Mouse (Mus musculus) gastrocnemius, adult 18-20 months (tissue): ENCODE data around the gene Socs7. TPM values are rescaled to one million over a fixed set of nuclear protein-coding genes. Genes with fewer than 3 reads are reported as not detected.
A peak's percentile ranks its signal among the peaks of the same experiment; 100 is the strongest.

Experiments
- DNase-seq: peaks from one replicate; pipeline ENCODE4 v3.0.0; 2021; ENCODE audit warnings: low spot score
- total RNA-seq, 2 experiments: library from RNA; stranded (reverse); gene quantifications; 2 replicates each; pipeline ENCODE4 v1.2.3; 2021

The Socs7 gene
- total RNA-seq, 2 experiments from 2014 or later = 43.0 to 43.5 TPM

- DNase-seq = peak; percentile 39
These were observed 53.6 kb downstream of the Socs7 start for GRCm38 (mm10) chr11:97415712-97416636.

DNA sequence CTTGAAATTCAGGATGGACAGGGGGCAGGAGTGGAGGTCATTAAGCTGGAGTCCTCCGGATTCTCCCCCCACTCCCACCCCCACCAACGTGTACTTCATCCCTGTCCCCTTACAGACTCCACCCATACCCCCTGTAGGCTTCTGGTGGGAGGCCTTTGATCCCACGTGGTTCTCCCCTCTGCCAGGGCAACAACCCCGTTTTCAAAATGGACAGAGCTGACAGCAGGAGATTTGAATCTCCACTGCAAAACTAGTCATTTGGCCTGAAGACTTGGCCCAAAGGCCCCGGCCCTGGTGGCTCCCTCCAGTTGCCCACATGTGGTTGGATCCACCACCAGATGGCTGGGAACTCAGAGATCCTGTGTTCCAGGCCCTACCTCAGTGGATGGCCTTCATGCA, 54.3 kb downstream of the Socs7 start:
- DNase-seq = no peak

GRCm38 (mm10) chr11:97418834-97419539, 56.6 kb downstream of the Socs7 start:
- no peak for DNase-seq

- no peak for DNase-seq
These were observed 57.2 kb downstream of the Socs7 start for GRCm38 (mm10) chr11:97419540-97419900.

DNA sequence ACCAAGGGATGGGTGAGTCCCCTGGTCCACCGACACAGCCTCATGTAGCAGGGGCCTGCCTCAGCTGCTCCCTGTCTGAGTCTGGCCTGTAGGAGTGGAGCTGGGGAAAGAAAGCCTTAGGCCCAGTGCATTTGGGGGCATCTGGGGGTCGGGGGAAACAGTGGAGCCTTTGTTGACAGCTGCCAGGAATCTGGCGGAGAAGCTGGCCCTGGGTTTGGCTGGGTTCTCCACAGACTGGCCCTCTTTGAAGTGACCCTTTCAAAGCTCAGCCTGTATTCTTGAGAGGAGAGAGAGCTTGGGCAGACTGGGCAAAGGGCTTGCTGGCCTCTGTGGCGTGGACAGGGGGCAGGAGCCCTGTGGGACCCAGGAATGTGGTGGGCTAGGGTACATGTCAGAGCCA, 60.2 kb downstream of the Socs7 start:
- DNase-seq = no peak

- no peak for DNase-seq
These were observed 61.8 kb downstream of the Socs7 start for GRCm38 (mm10) chr11:97424092-97424692.

DNA sequence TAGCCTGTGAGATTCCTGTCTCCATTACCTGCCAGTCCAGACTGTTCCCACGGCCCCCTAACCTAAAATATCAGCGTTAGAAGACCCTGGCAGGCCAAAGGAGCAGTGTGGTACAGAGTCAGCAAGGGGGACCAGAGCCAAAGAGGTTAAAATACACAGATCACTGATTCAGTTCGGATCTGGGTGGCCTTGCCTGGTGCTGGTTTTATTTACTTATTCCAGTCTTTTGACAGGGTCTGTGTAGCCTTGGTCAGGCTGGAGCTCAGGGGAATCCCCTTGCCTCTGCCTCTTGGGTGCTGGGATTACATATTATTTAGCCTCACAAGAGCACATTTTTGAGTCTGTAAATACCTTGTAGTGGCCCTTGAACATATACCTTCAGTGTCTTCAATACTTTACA, 62.5 kb downstream of the Socs7 start:
- DNase-seq = no peak

DNA sequence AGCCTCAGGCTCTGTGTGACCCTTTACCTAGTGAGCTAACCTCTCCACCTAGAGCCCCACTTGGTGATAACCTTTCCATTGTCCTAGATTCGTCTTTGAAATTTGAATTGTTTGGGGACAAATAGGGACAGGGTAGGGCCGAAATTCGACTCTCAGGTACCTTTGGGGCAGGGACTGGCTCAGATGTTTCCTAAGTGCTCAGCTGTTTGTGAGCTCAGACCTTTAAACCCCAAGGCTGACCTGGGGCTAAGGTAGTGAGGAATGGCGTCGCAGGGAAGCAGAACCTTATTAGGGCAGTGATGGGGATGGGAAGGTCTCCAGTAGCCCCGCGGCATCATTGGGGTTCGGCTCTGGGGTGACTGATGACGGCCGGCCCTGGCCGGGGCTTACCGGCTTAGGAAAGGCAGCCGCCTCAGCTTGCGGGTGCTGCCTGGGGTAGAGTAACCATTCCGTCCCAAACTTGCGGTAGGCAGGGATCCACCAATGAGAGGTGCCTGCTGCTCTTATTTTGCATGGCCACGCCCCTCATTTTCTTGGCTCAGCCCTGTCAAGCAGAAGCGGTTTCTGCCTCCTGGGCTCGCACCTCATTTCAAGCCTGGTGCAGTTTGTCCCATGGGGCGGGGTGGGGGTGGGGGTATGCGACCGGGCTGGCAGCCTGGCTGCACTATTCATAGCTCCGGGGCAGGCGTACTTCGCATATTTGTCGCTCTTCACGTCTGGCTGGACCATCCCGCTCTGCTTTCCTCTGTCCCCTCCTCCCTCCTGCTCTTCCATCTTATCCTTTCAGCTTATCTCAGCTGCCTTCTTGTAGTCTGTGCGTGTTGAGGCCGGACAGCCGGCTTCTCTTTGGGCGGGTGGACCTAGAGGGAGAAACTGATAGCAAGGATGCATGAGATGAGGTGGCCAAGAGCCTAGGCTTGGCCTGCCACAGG, 65.7 kb downstream of the Socs7 start:
- DNase-seq = peak; percentile 87

- DNase-seq = no peak
These were observed 66.4 kb downstream of the Socs7 start for GRCm38 (mm10) chr11:97428726-97429077.

DNA sequence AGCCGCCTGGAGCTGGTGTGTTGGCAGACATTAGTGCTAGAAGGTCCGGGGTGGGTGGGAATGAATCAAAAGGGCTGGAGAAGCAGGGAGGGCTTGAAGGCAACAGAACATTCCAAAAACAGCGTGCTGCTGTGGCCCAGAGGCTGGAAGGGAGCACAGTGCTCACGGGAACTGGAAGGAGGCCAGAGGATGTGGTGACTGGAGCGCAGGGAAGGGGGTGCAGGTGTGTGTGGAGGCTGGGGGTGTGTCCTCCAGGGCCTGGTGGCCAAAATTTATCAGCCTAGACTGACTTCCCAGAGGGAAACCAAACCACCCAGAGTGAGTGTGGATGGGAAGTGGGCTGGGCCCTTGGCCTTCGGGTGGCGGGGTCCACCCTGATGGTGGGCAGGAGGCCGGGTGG, 67.3 kb downstream of the Socs7 start:
- no peak for DNase-seq

- DNase-seq = peak; percentile 64
These were observed 69.7 kb downstream of the Socs7 start for GRCm38 (mm10) chr11:97432015-97432414.

DNA sequence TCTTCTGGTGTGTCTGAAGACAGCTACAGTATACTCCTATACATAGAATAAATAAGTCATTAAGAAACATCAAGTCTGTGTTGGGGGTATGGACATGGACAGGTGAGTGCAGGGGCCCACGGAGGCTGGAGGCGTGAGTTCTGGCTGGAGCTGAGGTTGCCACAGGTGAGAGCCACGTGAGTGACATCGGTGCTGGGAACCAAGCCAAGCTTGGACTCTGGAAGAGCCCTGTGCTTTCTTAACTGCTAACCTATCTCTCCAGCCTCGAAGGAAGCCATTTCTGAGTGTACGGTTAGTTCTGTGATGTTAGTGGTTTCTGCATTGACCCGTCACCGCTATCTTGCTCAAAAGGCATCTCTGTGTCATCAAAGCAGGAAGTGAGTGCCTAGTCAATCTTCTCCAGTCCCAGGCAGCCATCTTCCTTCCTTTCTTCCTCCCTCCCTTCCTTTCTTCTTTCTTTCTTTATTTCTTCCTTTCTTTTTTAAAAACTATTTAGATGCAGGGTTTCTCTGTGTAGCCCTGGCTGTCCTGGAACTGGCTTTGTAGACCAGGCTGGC, 70.7 kb downstream of the Socs7 start:
- DNase-seq = no peak

- no peak for DNase-seq
These were observed 71.8 kb downstream of the Socs7 start for GRCm38 (mm10) chr11:97434121-97434520.

GRCm38 (mm10) chr11:97434704-97435454, 72.5 kb downstream of the Socs7 start:
- peak; percentile 91 for DNase-seq

DNA sequence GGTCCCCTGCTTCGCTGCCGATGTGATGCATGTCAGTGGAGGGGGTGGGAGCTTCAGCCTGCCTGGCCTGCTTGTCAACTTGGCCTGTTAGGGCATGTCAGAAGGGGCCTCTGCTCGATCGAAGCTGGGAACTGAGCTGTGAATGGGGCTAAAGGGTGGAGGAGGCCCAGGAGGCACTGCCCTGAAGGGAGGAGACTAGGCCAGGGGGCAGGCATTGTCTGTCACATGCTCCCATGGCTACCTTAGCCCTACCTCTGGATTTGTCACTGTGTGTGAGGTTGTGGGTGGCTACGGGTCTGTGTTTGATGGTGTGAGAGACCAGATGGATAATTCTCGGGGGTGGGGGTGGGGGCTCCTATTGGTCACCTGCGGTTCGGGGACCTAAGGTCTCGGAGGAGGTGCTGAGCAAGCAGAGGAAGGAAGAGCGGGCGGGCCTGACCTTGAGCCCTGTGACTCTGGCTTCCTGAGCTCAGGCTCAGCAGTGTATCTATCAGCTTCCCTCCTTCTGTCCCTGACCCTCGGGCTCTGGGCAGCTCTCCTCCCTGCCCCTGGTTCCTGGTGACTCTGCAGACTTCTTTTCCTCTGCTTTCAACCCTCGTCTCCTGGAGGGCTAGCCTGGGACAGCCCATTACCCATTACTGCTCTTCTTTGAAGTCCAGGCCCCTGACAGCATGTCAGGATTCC, 73.6 kb downstream of the Socs7 start:
- DNase-seq = no peak

DNA sequence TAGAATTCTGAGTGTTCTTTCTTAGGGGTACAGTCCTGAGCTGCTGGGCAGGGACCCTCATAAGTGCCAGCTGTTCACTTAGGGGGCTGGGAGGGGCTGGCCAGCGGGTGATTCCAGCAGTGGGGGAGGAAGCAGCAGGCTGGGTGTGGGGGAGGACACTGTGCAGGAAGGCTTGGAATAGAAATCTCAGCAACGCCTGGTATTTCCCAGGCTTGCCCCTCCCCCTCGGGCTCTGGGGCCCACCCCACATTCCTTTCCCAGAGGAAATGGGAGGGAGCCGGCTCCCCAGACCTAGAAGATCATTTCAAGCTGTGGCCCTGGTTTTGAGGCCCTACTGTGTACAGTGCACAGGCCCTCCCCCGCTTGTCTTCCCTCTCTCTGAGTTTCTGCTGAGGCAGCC, 75.4 kb downstream of the Socs7 start:
- peak; percentile 64 for DNase-seq

- no peak for DNase-seq
These were observed 76.5 kb downstream of the Socs7 start for GRCm38 (mm10) chr11:97438868-97439267.

DNA sequence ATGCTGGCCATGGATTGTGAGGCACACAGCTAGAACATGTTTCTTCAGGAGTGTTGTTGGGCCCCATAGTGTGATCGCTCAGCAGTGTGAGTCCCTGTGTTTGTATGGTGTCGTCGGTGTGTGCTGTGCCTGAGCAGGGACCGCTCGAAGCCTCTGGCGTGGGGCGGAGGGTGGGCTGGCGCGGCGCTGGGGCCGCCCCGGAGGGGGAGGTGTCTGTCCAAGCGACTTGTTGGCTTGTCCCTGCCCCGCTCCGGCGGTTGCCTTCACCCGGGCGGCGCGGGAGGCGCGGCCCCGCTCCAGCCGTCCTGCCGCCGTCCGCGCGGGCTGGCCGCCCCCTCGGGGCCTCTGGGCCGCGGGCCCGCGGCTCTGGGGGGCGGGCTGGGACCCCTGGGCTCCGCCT, 77.6 kb downstream of the Socs7 start:
- peak; percentile 66 for DNase-seq

GRCm38 (mm10) chr11:97440441-97440881, 78.1 kb downstream of the Socs7 start:
- no peak for DNase-seq
